Mouse (Mus musculus) left cerebral cortex, postnatal 4 days (tissue): ENCODE results near the gene Atp5d. TPM values are rescaled to one million over a fixed set of nuclear protein-coding genes. Genes with fewer than 3 reads are reported as not detected.

ENCODE experiments used
- DNase-seq: peaks from one replicate; pipeline ENCODE4 v3.0.0-alpha.2; 2022
- intact Hi-C: fragments of 180-260 bp; cut with DNase I; formaldehyde crosslinking; loops from one replicate; pipeline ENCODE4 v1.15.1; 2025
- total RNA-seq, 2 experiments: library from RNA; stranded (reverse); gene quantifications; 2 replicates each; pipeline ENCODE4 v1.2.3; 2021

Gene Atp5d
- total RNA-seq, 2 experiments from 2014 or later, result 247 to 270 TPM

DNA sequence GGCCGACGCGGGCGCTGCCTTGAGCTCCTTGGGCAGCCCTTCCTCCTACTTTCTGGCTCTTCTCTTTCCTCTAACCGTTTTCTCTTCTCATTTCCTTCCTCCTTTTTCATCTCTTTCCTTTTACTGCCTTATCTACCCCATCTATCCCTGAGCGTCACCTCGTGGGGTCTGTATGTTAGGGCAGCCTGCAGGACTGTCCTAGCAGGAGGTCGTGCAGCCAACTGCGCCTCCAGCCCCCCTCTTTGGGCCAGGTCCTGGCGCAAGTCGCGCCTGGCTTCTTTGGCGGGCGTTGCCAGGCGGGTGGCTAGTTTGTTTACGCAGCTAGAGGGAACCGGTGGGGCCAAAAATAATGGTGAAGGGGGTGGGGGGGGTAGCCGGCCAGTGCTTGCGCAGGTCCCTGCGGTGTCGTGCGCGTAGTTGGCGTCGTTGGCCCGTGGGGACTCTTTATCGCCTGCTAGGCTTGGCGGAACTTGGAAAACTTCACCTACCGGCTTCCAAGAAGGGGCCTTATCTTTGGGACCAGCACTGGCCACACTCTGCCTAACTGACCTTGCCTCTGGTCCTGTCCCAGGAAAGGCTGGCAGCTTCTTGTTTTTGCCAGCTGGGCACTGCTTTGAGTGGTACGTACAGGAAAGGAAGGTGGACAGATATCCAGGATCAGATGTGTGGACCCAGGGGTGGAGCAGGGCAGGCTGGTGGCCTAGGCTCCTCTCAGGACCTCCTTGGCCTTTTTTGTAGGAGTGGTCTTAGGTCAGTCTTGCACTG, 21.3 kb upstream of the Atp5d start:
- DNase-seq, result peak; percentile 60
- intact Hi-C loops, result loop anchor here (10.0 kb wide), 1 partner anchor 132 kb away; the partner anchor contains the start of genes Cnn2 and Tmem259

DNA sequence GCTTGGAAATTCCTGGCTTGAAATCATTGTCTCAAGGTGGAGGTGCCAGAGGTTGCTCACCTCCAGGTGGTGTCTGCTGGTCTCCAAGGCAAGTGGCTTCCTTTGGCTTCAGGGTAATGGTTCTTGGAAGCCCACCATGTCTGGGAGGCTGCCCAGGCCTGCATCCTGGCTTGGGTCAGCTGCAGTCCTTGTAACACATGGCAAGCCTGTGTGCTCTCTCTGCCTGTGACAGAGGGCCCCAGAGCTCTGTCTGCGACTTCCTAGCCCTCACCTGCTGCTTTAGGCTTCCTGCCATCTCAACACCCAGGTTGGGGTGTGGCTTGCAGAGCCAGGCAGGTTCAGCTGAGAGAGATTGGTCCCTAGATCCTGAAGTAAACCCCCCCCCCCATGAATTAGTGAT, 20.7 kb upstream of the Atp5d start:
- peak; percentile 57 for DNase-seq

DNA sequence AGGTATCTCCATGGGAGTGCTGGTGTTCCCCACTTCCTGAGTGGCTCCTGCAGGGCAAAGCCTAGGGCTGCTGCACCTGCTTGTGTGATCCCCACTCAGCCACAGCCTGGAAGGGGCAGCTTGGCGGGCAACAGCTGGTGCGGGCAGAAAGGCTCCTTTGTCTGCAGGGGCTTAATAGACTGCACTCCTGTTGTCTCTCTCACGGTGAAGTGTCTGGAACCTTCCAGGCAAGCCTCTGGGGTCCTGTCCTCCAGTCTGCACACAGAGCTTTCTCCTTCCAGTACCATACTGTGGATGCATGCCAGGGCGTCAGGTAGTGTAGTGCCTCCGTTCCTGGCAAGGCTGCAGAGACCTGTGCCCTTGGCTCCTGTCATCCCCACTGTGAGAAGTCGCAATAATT, 19.9 kb upstream of the Atp5d start:
- intact Hi-C loops, result loop anchor here (10.0 kb wide), 1 partner anchor 134 kb away; the partner anchor contains the start of genes Cnn2 and Tmem259
- no peak for DNase-seq

More for the DNA sequence above, 20.7 kb upstream of the Atp5d start:
- intact Hi-C loops, result loop anchor here (10.0 kb wide), 1 partner anchor 133 kb away; the partner anchor contains the start of genes Cnn2 and Tmem259

DNA sequence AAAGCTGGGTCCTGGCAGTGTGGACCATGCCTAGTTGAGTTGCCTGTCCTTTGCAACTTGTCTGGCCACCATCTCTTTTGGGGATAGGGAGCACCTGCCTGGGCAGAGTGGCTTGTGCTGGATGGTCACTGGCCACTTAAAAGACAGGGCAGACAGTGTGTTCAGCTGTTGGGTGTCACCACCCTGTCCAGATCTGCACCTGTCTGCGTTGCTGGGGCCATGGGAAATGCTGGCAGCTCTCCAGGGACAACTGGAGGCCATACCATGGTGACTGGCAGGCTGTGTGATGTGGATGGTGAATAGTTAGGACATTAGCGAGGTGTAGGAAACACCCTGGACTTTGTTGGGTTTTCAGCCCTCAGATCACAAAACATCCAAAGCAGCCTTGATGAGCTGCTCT, 18.3 kb upstream of the Atp5d start:
- no peak for DNase-seq
- intact Hi-C loops, result no loop called here

DNA sequence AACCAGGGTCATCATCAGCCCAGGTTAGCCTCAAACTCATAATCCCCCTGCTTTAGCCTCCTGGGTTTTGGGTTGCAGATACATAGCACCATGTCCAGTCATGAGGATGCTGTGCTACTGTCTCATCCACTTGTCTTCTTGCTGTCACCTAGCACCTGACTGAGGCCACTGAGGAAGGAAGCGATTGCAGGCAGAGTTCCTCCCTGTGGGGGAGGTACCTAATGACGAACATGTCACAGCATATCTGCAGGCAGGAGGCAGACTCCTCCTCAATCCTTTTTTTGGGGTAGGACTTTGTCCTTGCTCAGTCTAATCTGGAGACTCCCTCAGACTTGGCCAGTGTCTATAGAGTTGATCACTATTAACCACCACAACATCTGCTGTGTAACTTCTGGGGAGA, 16.8 kb upstream of the Atp5d start:
- DNase-seq, result no peak
- intact Hi-C loops, result no loop called here

DNA sequence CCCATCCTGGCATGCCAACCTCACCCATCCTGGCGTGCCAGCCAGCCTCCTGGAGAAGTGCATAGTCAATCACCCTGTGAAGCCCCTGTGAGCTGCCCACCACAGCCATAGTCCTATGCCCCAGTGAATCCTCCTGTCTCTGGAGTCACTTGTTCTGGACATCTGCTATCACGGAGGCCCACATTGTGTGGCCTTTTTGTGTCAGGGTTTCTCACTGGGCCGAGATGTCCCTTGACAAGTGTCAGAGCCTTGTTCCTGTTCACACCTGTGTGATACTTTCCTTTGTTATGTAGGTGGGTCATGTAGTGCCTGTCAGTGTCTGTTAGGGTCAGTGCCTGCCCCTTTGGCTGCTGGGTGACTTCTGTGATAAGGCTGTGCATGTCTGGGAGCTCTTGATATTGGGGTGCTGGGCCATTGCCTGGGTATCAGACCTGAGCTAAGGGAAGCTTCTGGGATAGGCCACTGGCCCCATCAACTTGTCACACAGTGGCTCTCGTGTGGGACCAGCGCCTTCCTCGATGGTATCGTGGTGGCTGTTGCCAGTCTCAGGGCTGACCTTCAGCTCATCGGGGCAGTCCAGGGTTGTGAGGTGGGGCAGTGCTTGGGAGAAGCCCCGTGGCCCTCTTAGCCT, 14.4 kb upstream of the Atp5d start:
- no peak for DNase-seq
- intact Hi-C loops, result no loop called here

DNA sequence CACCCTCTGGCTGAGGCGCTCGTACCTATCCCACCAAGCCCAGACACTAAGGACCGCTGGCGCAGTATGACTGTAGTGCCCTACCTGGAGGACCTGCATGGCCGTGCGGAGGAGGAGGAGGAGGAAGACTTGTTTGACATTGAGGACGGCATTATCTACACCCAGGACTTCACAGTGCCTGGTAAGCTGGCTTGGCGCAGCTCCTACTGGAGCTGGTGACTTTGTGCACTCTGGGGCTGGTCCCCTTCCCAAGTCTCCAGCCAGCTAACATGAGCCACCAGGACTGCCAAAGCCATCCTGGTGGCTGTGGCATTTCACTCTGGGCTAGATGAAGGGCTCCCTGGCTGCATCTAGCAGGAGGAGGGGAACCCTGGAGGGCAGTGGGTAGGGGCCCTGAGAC, 10.5 kb upstream of the Atp5d start:
- intact Hi-C loops, result no loop called here

DNA sequence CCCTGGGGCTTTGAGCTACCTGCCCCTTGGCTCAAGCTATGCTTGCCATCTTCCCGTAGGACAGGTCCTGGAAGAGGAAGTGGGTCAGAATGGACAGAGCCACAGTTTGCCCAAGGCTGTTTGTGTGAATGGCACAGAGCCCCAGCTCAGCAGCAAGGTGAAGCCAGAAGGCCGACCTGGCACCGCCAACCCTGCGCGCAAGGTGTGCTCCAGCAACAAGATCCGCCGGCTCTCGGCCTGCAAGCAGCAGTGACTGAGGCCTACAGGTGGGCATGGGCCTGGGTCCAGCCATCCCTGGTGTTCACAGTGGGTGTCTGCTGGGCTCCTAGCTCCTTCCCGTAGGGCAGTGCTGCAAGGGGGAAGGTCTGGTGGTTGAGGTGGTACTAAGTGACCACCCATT, 8.6 kb upstream of the Atp5d start:
- intact Hi-C loops, result no loop called here

More for the DNA sequence above, 10.5 kb upstream of the Atp5d start:
- no peak for DNase-seq

DNA sequence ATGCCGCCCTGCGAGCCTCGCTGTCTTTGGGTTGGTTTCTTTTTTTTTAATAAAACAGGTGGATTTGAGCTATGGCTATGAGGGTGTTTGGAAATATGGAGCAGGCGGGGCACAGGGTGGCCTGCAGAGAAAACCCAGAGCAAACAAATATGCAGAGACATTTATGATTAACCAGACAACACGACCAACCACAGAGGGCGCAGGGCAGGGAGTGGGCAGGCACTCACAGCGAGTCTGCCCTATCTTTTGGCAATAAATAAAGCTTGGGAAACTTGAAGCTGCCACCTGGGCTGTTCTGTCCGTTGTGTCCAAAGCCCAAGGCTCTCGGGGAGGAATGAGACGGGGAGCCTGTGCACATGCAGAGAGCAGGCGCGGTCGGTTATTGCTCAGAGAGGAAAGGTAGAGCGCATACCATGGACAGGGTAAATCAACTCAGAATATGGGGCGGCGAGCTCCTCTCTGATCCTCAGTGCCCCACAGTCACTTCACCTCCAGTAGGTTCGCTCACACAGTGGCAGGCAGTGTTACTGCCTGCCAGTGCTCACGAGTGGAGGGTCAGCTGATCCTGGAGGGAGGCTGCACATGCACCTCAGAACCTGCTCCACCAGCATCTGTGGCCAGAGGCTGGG, 7.9 kb upstream of the Atp5d start:
- no peak for DNase-seq
- intact Hi-C loops, result no loop called here

More for the DNA sequence above, 8.6 kb upstream of the Atp5d start:
- DNase-seq, result no peak

DNA sequence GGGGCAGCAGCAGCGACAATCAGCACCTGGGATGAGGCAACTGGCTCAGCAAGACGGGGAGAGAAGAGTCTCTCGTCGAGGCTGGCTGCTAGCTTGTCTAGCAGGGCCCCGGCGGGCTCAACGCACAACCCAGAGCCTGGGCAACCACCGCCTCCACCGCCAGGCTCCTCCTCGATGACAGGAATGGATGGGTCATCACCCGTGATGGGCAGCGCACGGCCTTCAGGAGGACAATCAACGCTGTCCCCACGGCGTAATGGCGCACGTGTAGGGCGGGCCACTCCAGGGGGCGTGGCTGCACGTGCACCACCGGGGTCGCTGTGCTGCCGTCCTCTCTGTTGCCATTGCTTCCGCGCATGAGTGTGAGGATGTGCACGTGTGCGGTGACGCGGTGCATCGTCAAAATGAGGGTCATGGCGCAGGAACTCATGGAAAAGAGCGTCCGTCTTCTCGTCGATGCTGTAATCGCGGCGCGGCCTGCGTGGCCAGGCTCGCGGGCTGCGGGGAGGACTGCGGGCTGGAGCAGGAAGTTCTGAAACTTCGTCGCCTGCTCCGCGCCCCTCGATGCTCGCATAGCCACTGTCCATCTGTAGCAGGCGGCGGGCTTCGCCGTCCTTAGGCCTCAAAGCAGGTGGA, 7.0 kb upstream of the Atp5d start:
- intact Hi-C loops, result no loop called here

DNA sequence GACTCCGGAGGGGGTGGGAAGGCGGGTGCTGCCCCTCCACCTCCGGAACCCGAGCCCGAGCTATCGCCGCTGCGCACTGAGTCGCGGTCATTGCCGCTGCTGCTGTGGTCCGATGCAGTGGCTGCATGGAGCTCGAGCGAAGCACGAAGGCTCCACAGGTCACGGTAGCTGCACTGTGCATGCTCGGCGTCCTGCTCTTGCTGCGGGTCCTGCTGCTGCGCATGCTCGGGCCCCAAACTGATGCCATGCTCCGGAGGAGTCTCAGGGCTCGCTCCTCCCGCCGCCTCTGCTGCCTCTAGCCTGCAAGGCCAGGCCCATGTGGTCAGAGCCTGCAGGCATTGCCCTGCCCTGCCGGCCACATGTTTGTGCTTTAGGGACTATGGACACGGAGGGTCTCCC, 6.5 kb upstream of the Atp5d start:
- DNase-seq, result no peak
- intact Hi-C loops, result no loop called here

More for the DNA sequence above, 7.0 kb upstream of the Atp5d start:
- no peak for DNase-seq

DNA sequence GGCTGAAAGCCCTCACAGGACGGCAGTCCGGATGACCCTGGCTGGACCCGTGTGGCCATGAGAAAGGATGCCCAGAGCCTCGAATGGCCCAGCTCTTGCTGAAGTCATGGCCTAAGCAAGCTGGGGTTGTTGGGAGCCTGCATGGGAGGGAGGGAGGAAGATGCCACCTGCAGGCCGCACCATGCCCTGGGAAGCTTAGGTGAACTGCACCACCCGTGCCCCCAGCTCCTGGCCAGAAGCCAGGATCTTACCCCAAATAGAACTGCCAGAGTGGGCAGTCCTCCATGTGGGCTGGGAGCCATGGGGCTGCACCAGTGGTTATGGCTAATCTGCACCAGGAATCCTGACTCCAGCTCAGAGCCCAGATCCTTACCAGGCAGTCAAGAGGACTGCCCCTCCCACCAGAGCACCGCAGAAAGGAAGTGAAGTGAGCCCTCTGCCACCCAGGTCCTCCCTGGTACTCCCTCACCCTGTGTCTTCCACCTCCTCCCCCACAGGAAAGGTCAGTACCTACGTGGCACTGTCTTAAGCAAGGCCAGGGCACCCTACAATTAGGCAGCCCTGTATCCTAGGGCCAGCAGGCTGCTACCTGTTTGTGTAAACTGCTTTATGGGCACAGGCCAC, 5.1 kb upstream of the Atp5d start:
- intact Hi-C loops, result no loop called here
- DNase-seq, result peak; percentile 59

DNA sequence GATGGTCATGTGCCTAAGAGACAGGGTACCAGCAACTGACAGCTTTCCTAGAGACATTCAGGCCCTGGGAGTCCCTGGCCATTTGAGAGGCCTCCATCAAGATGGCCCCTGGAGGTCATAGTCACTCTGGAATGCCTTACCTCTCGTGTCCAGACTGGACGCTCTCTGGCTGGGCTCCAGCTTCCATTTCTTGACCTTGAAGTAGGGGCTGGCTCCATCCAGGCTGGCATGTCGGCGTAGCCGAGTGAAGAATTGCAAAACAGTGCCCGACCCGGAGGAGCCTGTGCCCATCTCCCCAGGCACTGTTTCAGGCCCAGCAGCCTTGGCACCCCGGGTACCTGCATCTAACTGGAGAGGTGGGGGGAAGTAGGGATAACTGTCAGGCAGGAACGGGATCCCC, 4.0 kb upstream of the Atp5d start:
- intact Hi-C loops, result no loop called here
- DNase-seq, result no peak

DNA sequence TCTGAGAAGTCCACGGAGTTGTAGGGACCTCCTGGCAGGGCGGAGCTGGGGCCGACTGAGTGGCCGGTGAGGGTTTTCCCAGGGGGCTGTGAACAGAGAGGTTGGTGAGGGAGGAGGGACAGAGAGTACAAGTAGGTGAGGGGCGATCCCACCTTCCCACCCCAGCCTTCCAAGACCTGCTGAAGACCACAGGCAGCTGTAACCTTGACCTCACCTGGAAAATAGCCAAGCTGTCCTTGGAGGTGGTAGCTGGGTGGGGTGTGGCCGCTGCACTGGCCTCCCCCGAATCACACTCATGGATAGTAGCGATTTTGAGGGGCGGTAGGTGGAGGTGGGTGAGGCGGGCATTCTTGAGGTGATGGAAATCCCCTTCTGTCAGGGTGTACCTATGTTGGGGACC, 3.3 kb upstream of the Atp5d start:
- no peak for DNase-seq
- intact Hi-C loops, result no loop called here

DNA sequence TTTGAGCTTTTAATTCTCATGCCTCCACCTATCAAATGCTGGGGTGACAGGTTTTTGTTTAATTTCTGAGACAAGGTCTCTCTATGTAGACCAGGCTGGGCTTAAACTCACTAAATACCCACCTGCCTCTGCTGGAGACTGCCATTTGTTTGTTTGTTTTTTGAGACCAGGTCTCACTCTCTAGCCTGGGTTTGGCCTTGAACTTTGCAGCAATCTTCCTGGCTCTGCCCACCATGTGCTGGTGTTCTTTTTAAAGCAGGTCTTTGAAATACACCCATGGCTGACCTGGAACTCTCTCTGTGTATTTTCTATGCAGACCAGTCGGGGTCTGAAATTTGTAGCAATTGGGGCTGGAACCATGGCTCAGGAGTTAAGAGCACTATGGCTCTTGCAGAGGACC, 2.8 kb upstream of the Atp5d start:
- DNase-seq, result no peak
- intact Hi-C loops, result no loop called here

DNA sequence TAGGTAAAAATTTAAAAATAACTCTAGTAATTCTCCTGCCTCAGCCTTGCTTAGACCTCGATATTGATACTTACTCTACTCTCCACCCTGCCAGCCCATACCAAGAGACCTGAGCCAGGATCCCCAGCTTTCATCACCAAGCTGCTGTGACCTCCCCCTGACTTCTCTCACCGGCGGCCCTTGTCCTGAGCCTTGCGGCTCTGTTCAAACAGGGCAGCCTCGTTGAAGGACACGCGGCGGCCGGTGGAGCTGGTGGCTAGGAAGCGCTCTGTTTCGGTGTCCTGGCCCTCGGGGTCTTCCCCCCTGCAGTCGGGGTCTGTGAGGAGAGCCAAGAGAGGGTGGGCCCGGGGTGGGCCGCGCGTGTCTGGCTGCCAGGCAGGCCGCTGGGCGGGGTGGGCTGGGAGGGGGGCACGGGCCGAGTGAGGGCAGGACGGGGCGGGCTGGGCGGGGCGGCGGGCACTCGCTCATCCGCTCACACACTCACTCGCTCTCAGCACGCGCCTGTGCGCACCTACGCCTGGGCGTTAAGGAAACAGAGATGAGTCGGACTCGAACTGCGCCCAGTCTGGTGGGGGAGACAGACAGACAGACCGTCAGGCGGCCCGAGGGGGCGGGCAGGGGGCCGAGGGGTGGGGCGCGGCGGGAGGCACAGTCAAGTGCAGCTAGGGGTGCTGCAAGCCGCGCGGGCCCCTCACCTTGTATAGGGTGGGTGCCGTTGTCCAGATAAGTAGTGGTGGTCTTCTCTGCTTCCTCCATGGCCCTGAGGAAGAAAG, 2.1 kb upstream of the Atp5d start:
- intact Hi-C loops, result no loop called here
- no peak for DNase-seq

DNA sequence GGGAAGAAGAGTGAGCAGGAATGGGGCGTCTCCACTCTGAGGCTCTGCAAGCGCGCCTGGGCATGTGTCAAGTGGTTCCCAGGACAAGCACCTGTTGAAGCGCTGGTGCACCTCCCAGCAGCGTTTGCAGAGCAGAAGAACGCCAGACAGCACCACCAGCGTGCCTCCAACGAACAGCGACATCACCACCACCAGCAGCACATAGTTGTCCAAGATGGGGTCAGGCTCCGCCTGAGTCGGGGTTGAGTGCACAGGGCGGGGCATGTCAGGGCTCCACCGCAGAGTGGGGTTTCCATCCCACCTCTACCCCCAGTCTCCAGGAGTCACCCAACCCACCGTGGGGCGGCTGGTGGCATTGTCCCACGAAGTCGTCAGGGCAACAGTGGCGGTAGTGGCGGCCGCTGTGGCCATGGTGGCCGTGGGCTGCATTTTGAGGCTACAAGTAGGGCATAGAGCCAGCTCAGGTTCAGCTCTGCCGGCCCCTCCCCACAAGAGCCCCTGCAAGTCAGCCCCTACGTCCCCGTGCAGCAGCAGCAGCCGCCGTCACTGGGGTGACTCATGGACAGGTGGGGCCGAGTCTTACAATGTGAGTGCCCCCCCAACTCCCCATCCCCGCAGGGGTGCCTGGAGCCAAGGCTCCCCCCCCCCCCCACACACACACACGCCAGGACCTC, 1.3 kb upstream of the Atp5d start:
- DNase-seq, result no peak
- intact Hi-C loops, result no loop called here

DNA sequence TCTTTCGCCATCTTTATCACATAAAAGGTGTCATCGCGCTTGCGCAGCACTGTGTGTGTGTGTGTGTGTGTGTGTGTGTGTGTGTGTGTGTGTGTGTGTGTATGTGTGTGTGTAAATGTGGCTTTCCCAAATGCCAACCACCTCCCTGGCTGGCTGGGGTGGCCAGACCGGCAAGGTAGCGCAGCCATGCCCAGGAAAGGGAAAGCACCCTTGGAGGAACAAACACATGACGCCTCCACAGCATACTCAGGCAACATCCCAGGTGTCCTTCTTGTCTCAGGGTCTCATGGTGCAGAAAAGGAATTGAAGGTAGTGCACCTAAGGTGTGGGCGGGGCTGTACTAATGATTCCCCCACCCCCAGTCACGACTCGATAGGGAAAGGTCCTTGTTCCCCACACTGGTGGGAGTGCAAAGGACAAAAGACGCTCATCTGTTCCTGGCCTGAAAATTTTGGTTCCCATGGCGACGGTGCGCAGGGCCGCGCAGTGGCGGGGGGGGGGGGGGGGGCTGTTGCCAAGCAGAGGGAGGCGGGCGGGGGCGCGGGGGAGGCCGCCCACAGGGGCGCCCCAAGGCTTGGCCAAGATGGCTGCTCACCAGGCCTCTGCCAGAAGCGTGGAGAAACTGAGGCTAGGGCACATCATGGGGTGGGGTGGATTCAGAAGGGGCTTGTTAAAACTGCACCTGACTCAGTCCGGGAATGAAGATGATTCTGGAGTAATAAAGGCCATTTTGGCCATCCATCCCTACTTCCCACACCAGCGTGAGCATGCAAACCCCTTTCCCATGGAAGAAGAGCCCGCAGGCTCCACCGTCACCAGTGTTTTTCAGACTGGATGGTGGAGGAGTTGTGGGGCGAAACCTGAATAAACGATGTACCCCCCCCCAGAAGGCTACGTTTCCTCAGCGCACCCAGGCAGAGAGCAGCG, 543 bp upstream of the Atp5d start:
- no peak for DNase-seq
- intact Hi-C loops, result no loop called here

DNA sequence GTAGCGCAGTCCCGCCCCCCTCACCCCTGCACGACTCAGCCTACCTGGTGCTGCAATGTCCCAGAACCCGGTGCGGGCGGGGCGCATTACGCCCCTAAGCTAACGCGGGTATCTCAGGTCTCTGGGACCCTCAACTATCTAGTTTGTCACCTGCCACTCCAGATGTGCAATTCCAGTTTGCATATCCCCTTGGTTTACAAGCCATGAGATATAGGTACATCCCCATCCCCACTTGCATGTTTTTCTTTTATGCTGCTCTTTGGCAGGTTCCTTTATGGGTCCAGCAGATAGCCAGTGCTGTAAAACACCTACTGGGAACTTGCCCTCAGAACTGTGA, 975 bp downstream of the Atp5d start:
- intact Hi-C loops, result no loop called here
- no peak for DNase-seq
